Mouse (Mus musculus): ENCODE data around the gene Zbtb45.

Gene Zbtb45

GRCm38 (mm10) chr7:12995862-12996261 is 14.0 kb downstream of the Zbtb45 start:
- no peak for DNase-seq

GRCm38 (mm10) chr7:12993148-12993547 is 16.7 kb downstream of the Zbtb45 start:
- no peak for DNase-seq

- DNase-seq: no peak
Observed at GRCm38 (mm10) chr7:12992222-12992621, 17.6 kb downstream of the Zbtb45 start.

GRCm38 (mm10) chr7:12987409-12988189 is 22.2 kb downstream of the Zbtb45 start:
- no peak for DNase-seq

GRCm38 (mm10) chr7:12986906-12987305 is 22.9 kb downstream of the Zbtb45 start:
- no peak for DNase-seq

- no peak for DNase-seq
Observed at GRCm38 (mm10) chr7:12985724-12986123, 24.1 kb downstream of the Zbtb45 start.

- no peak for DNase-seq
Observed at GRCm38 (mm10) chr7:12980291-12980690, 29.5 kb downstream of the Zbtb45 start.

GRCm38 (mm10) chr7:12979776-12980175 is 30.1 kb downstream of the Zbtb45 start:
- DNase-seq: no peak

- DNase-seq: no peak
Observed at GRCm38 (mm10) chr7:12978931-12979722, 30.7 kb downstream of the Zbtb45 start.

- peak; percentile 99 for DNase-seq
Observed at GRCm38 (mm10) chr7:12977682-12978389, 32.0 kb downstream of the Zbtb45 start, which contains the start of gene Zfp446. TSS of gene Zfp446 (plus strand) at chr7:12977848.

- no peak for DNase-seq
Observed at GRCm38 (mm10) chr7:12970906-12971305, 38.9 kb downstream of the Zbtb45 start.

- peak; percentile 64 for DNase-seq
Observed at GRCm38 (mm10) chr7:12966104-12966845, 43.6 kb downstream of the Zbtb45 start.

- DNase-seq: peak; percentile 92
Observed at GRCm38 (mm10) chr7:12965678-12966091, 44.1 kb downstream of the Zbtb45 start, which contains the start of gene Zfp324. TSS of gene Zfp324 (plus strand) at chr7:12965838.

- DNase-seq: peak; percentile 48
Observed at GRCm38 (mm10) chr7:12961511-12962141, 48.2 kb downstream of the Zbtb45 start.

- DNase-seq: no peak
Observed at GRCm38 (mm10) chr7:12959718-12960117, 50.1 kb downstream of the Zbtb45 start.

GRCm38 (mm10) chr7:12958948-12959347 is 50.9 kb downstream of the Zbtb45 start:
- no peak for DNase-seq

GRCm38 (mm10) chr7:12957511-12957910 is 52.3 kb downstream of the Zbtb45 start:
- no peak for DNase-seq

- no peak for DNase-seq
Observed at GRCm38 (mm10) chr7:12954896-12955295, 54.9 kb downstream of the Zbtb45 start.
